Mouse (Mus musculus): ENCODE results near the gene Sox10. TPM values are rescaled to one million over a fixed set of nuclear protein-coding genes. Genes with fewer than 3 reads are reported as not detected.

The Sox10 gene
- polyA plus RNA-seq, 1 experiment: 0.43 TPM

GRCm38 (mm10) chr15:79134496-79135270 is 30.4 kb downstream of the Sox10 start:
- H3K4me1 ChIP-seq (ENCODE audit: control insufficient read depth, insufficient read depth, low read length): peaks cover 2% of the 10 kb centered on the region
- no peak overlapping the region for H3K27ac ChIP-seq (ENCODE audit: insufficient read depth, low read length)
- no peaks in the 10 kb centered on the region for H3K36me3 ChIP-seq (ENCODE audit: control insufficient read depth, insufficient read depth, low read length, poor library complexity, severe bottlenecking)
- TF ChIP-seq CTCF (IDR thresholded peaks at IDR 0.05; ENCODE audit: low read depth, low read length) (no peak), EP300 (IDR thresholded peaks at IDR 0.05; ENCODE audit: insufficient read depth, low read depth, low read length) (no peak)
- no peaks in the 10 kb centered on the region for H3K9me3 ChIP-seq (replicated peaks; ENCODE audit: control insufficient read depth, insufficient read depth, low read length, poor library complexity, severe bottlenecking)
- no peak overlapping the region for H3K9ac ChIP-seq (ENCODE audit: low read depth, poor library complexity, severe bottlenecking)
- no peak overlapping the region for H3K4me3 ChIP-seq (ENCODE audit: low read depth, low read length)
- no peaks in the 10 kb centered on the region for H3K27me3 ChIP-seq (ENCODE audit: control insufficient read depth, insufficient read depth, low read length, poor library complexity, severe bottlenecking)

GRCm38 (mm10) chr15:79133191-79133661 is 31.8 kb downstream of the Sox10 start:
- Histone ChIP-seq H3K9me3 (replicated peaks; ENCODE audit: control insufficient read depth, insufficient read depth, low read length, poor library complexity, severe bottlenecking) (no peaks in the 10 kb centered on the region), H3K36me3 (ENCODE audit: control insufficient read depth, insufficient read depth, low read length, poor library complexity, severe bottlenecking) (no peaks in the 10 kb centered on the region), H3K4me3 (ENCODE audit: low read depth, low read length) (no peak overlapping the region), H3K9ac (ENCODE audit: low read depth, poor library complexity, severe bottlenecking) (no peak overlapping the region), H3K27ac (ENCODE audit: insufficient read depth, low read length) (no peak overlapping the region), H3K27me3 (ENCODE audit: control insufficient read depth, insufficient read depth, low read length, poor library complexity, severe bottlenecking) (no peaks in the 10 kb centered on the region), H3K4me1 (ENCODE audit: control insufficient read depth, insufficient read depth, low read length) (peaks cover 2% of the 10 kb centered on the region)
- TF ChIP-seq EP300 (IDR thresholded peaks at IDR 0.05; ENCODE audit: insufficient read depth, low read depth, low read length): no peak
- no peak for TF ChIP-seq CTCF (IDR thresholded peaks at IDR 0.05; ENCODE audit: low read depth, low read length)
- TF ChIP-seq POLR2A (IDR thresholded peaks at IDR 0.05; ENCODE audit: insufficient read depth, low read length): no peak

DNA sequence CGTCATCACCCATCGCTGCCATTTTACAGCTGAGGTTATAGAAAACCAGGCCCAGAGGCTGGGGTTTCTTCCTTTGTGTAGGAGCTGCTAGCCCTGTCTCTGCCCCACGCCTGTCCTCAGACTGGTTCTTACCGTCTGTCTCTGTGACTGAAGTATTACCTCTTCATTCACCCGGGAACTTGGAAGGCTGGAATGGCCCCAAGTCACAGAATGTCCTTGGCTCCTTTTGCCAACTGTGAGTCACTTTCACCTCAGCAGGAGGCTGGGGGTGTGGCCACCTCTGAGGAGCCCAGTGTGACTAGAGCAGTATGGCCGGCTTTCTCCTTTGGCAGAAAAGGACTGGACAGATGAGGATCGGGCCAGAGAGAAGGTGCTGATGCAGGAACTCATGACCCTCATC is 33.6 kb downstream of the Sox10 start:
- Histone ChIP-seq H3K27me3 (ENCODE audit: control insufficient read depth, insufficient read depth, low read length, poor library complexity, severe bottlenecking) (no peaks in the 10 kb centered on the region), H3K27ac (ENCODE audit: insufficient read depth, low read length) (no peak overlapping the region), H3K4me1 (ENCODE audit: control insufficient read depth, insufficient read depth, low read length) (peaks cover 2% of the 10 kb centered on the region), H3K9me3 (replicated peaks; ENCODE audit: control insufficient read depth, insufficient read depth, low read length, poor library complexity, severe bottlenecking) (no peaks in the 10 kb centered on the region), H3K36me3 (ENCODE audit: control insufficient read depth, insufficient read depth, low read length, poor library complexity, severe bottlenecking) (no peaks in the 10 kb centered on the region), H3K9ac (ENCODE audit: low read depth, poor library complexity, severe bottlenecking) (no peak overlapping the region), H3K4me3 (ENCODE audit: low read depth, low read length) (no peak overlapping the region)
- TF ChIP-seq EP300 (IDR thresholded peaks at IDR 0.05; ENCODE audit: insufficient read depth, low read depth, low read length) (no peak), POLR2A (IDR thresholded peaks at IDR 0.05; ENCODE audit: insufficient read depth, low read length) (no peak), CTCF (IDR thresholded peaks at IDR 0.05; ENCODE audit: low read depth, low read length) (no peak)

- Histone ChIP-seq H3K9ac (ENCODE audit: low read depth, poor library complexity, severe bottlenecking) (no peak overlapping the region), H3K27ac (ENCODE audit: insufficient read depth, low read length) (no peak overlapping the region), H3K36me3 (ENCODE audit: control insufficient read depth, insufficient read depth, low read length, poor library complexity, severe bottlenecking) (no peaks in the 10 kb centered on the region), H3K4me3 (ENCODE audit: low read depth, low read length) (no peak overlapping the region), H3K4me1 (ENCODE audit: control insufficient read depth, insufficient read depth, low read length) (peaks cover 2% of the 10 kb centered on the region), H3K9me3 (replicated peaks; ENCODE audit: control insufficient read depth, insufficient read depth, low read length, poor library complexity, severe bottlenecking) (no peaks in the 10 kb centered on the region), H3K27me3 (ENCODE audit: control insufficient read depth, insufficient read depth, low read length, poor library complexity, severe bottlenecking) (no peaks in the 10 kb centered on the region)
- TF ChIP-seq EP300 (IDR thresholded peaks at IDR 0.05; ENCODE audit: insufficient read depth, low read depth, low read length) (no peak), POLR2A (IDR thresholded peaks at IDR 0.05; ENCODE audit: insufficient read depth, low read length) (no peak), CTCF (IDR thresholded peaks at IDR 0.05; ENCODE audit: low read depth, low read length) (no peak)
These were observed 34.3 kb downstream of the Sox10 start for GRCm38 (mm10) chr15:79130782-79131181.

GRCm38 (mm10) chr15:79129311-79129710 is 35.7 kb downstream of the Sox10 start:
- TF ChIP-seq EP300 (IDR thresholded peaks at IDR 0.05; ENCODE audit: insufficient read depth, low read depth, low read length): no peak
- no peak for TF ChIP-seq CTCF (IDR thresholded peaks at IDR 0.05; ENCODE audit: low read depth, low read length)
- TF ChIP-seq POLR2A (IDR thresholded peaks at IDR 0.05; ENCODE audit: insufficient read depth, low read length): no peak

GRCm38 (mm10) chr15:79128208-79128607 is 36.8 kb downstream of the Sox10 start:
- Histone ChIP-seq H3K4me1 (ENCODE audit: control insufficient read depth, insufficient read depth, low read length) (peaks cover 2% of the 10 kb centered on the region), H3K27ac (ENCODE audit: insufficient read depth, low read length) (no peak overlapping the region), H3K27me3 (ENCODE audit: control insufficient read depth, insufficient read depth, low read length, poor library complexity, severe bottlenecking) (no peaks in the 10 kb centered on the region), H3K4me3 (ENCODE audit: low read depth, low read length) (no peak overlapping the region), H3K9ac (ENCODE audit: low read depth, poor library complexity, severe bottlenecking) (no peak overlapping the region), H3K36me3 (ENCODE audit: control insufficient read depth, insufficient read depth, low read length, poor library complexity, severe bottlenecking) (no peaks in the 10 kb centered on the region), H3K9me3 (replicated peaks; ENCODE audit: control insufficient read depth, insufficient read depth, low read length, poor library complexity, severe bottlenecking) (no peaks in the 10 kb centered on the region)
- TF ChIP-seq POLR2A (IDR thresholded peaks at IDR 0.05; ENCODE audit: insufficient read depth, low read length) (no peak), CTCF (IDR thresholded peaks at IDR 0.05; ENCODE audit: low read depth, low read length) (peak; percentile 64), EP300 (IDR thresholded peaks at IDR 0.05; ENCODE audit: insufficient read depth, low read depth, low read length) (no peak)

More at GRCm38 (mm10) chr15:79129311-79129710, 35.7 kb downstream of the Sox10 start:
- peaks cover 2% of the 10 kb centered on the region for H3K4me1 ChIP-seq (ENCODE audit: control insufficient read depth, insufficient read depth, low read length)
- no peak overlapping the region for H3K9ac ChIP-seq (ENCODE audit: low read depth, poor library complexity, severe bottlenecking)
- no peak overlapping the region for H3K4me3 ChIP-seq (ENCODE audit: low read depth, low read length)
- H3K36me3 ChIP-seq (ENCODE audit: control insufficient read depth, insufficient read depth, low read length, poor library complexity, severe bottlenecking): no peaks in the 10 kb centered on the region
- no peaks in the 10 kb centered on the region for H3K9me3 ChIP-seq (replicated peaks; ENCODE audit: control insufficient read depth, insufficient read depth, low read length, poor library complexity, severe bottlenecking)
- no peak overlapping the region for H3K27ac ChIP-seq (ENCODE audit: insufficient read depth, low read length)
- H3K27me3 ChIP-seq (ENCODE audit: control insufficient read depth, insufficient read depth, low read length, poor library complexity, severe bottlenecking): no peaks in the 10 kb centered on the region
